Mouse (Mus musculus) adrenal gland, postnatal 36 days (tissue): Measurements from ENCODE around the gene Ppa1. TPM values are rescaled to one million over a fixed set of nuclear protein-coding genes. Genes with fewer than 3 reads are reported as not detected.
"Not testable (repeated sequence)": the region's sequence is repeated elsewhere in the genome, so short reads cannot be mapped to it uniquely, and the experiment has no call there.

Experiments used
- DNase-seq, 2 experiments: peaks; one replicate each; pipeline ENCODE4 v3.0.0; 2021; ENCODE audit warnings: mixed read lengths in 1 of 2
- long read RNA-seq, 2 experiments: library from polyadenylated mRNA; stranded (forward); transcript quantifications; one replicate each; pipeline ENCODE4 v2.0.0; 2021; ENCODE audit warnings: borderline sequencing depth in 2 of 2
- total RNA-seq, 2 experiments: library from RNA; stranded (reverse); gene quantifications; 2 replicates each; pipeline ENCODE4 v1.2.3; 2021

Ppa1 gene
- 100 to 1,000 TPM; 133 to 148 TPM for total RNA-seq
- long read RNA-seq, experiment 1, transcript Ppa1-201 (11 exons, 1,364 nt) = major isoform, 212 of 282 reads
- long read RNA-seq, experiment 1, partial matches to known transcripts = 68 of 282 reads
- long read RNA-seq, experiment 1, other reads (novel, unspliced or antisense) = 2 of 282 reads
- long read RNA-seq, experiment 2, transcript Ppa1-201 (11 exons, 1,364 nt) = major isoform, 83 of 86 reads
- long read RNA-seq, experiment 2, partial matches to known transcripts = 2 of 86 reads
- long read RNA-seq, experiment 2, other reads (novel, unspliced or antisense) = 1 of 86 reads

- DNase-seq = peak; percentile 92 to 94
Measured at GRCm38 (mm10) chr10:61647790-61648736, at the start of gene Ppa1. TSS of gene Ppa1 (plus strand) at chr10:61648552.

- DNase-seq = no peak
Measured at GRCm38 (mm10) chr10:61599556-61600114, 48.7 kb upstream of the Ppa1 start.

GRCm38 (mm10) chr10:61602283-61603033 is 45.9 kb upstream of the Ppa1 start:
- peak; percentile 69 to 81 for DNase-seq

GRCm38 (mm10) chr10:61604376-61605065 is 43.8 kb upstream of the Ppa1 start:
- no peak for DNase-seq

GRCm38 (mm10) chr10:61605381-61605780 is 43.0 kb upstream of the Ppa1 start:
- not testable (repeated sequence) for DNase-seq

GRCm38 (mm10) chr10:61605851-61606250 is 42.5 kb upstream of the Ppa1 start:
- peak; percentile 67 to 75 for DNase-seq

GRCm38 (mm10) chr10:61608233-61608632 is 40.1 kb upstream of the Ppa1 start:
- peak in 1 of 2 experiments; percentile 20 for DNase-seq

- peak; percentile 41 to 67 for DNase-seq
Measured at GRCm38 (mm10) chr10:61610650-61611235, 37.6 kb upstream of the Ppa1 start.

GRCm38 (mm10) chr10:61614311-61614710 is 34.0 kb upstream of the Ppa1 start:
- no peak for DNase-seq

- no peak for DNase-seq
Measured at GRCm38 (mm10) chr10:61618528-61618927, 29.8 kb upstream of the Ppa1 start.

- DNase-seq = no peak
Measured at GRCm38 (mm10) chr10:61621681-61622080, 26.7 kb upstream of the Ppa1 start.

GRCm38 (mm10) chr10:61623874-61624273 is 24.5 kb upstream of the Ppa1 start:
- not testable (repeated sequence) for DNase-seq

- no peak for DNase-seq
Measured at GRCm38 (mm10) chr10:61624771-61625170, 23.6 kb upstream of the Ppa1 start.

GRCm38 (mm10) chr10:61625381-61626257 is 22.7 kb upstream of the Ppa1 start:
- DNase-seq = peak; percentile 22 to 41

- DNase-seq = peak; percentile 15 to 53
Measured at GRCm38 (mm10) chr10:61626551-61626950, 21.8 kb upstream of the Ppa1 start.

- DNase-seq = peak; percentile 23 to 31
Measured at GRCm38 (mm10) chr10:61627195-61627937, 21.0 kb upstream of the Ppa1 start.

GRCm38 (mm10) chr10:61627938-61628250 is 20.5 kb upstream of the Ppa1 start:
- DNase-seq = peak; percentile 61 to 71

- no peak for DNase-seq
Measured at GRCm38 (mm10) chr10:61632445-61632844, 15.9 kb upstream of the Ppa1 start.

- no peak for DNase-seq
Measured at GRCm38 (mm10) chr10:61637055-61637454, 11.3 kb upstream of the Ppa1 start.
